Mouse (Mus musculus) inflammation-experienced regulatory T-cells (primary cell): ENCODE measurements around the gene Rhox3a. TPM values are rescaled to one million over a fixed set of nuclear protein-coding genes. Genes with fewer than 3 reads are reported as not detected.

Experiments
- polyA plus RNA-seq, 2 experiments: library from polyadenylated mRNA; unstranded; fragments of 100-300 nt; shearing (Covaris generic); gene quantifications; one replicate each; pipeline ENCODE4 v1.2.1; 2017

Gene Rhox3a
- not detected for polyA plus RNA-seq

DNA sequence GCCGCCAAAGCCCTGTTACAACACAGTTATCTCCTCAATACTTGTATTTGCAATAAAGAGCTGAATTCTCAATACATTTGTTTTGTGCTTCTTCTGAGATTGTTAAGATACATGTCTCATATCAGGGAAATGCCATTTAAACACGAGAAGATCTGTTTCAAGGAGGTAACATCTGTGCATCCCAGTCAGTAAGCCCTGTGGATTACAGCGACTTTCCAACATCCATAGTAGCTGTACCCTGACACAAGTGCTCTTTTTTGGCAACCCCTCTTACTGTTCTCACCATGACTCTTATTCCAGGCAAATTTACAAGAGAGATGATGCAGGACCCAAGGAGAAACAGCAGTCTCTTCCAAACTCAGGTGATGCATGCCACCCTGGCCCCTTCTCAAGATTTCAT, at the start of gene Rhox3a:
Rhox3a (plus strand) TSS at position 301 of the 400 bp plus-strand sequence.

DNA sequence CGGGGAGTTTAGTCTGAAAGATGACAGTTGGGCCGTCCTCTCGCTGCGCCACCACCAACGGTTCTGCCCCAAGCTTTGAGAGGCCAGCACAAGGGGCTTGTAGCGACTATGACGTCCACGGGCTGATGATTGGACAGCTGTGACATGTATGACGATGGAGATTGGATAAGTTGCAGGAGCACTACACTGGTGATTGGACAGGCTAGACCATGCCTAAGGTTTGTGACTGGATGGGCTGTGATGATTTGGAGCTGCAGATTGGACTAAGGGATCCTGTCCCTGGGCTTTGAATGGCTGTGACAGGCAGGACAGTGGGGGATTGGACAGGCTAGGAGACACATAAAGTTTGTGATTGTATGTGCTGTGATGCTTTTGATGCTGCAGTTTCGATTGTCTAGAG, 38.8 kb upstream of the Rhox3a start, which contains the start of gene Gm9:
Gm9 (minus strand) TSS at position 101 of the 400 bp plus-strand sequence.

DNA sequence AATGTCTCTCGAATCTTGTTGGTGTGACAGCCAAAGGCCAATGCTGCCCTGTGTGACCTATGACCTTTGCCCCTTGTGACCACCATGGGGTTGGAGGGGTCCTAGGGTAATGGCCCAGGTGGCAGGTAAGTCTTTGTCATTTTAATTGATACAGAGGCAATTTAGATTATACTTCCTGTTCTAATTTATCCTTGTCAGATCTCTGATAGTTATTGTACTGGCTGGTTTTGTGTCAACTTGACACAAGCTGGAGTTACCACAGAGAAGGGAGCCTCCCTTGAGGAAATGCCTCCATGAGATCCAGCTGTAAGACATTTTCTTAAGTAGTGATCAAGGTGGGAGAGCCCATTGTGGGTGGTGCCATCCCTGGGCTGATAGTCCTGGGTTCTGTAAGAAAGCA, 27.6 kb upstream of the Rhox3a start, which contains the start of gene Rhox1:
Rhox1 (minus strand) TSS at position 101 of the 400 bp plus-strand sequence.

DNA sequence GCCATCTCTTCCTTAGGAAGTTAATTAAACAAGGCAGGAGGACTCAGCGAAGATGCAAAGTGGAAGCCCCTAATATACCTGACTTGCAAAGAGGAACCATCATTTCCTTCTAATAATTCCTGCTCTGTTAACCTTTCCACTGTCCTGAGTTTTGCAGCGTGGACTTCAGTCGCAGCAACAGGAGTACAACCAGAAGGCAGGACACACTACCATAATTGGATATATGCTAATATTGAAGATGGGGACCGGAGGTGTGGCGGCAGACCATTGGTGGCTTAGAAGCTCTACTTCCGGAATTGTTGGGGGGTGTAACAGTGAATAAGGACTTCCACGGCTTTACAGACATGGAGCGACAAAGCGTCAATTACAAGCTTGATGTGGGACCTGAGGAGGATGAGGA, 5.0 kb upstream of the Rhox3a start, which contains the start of gene Rhox2a:
Rhox2a (plus strand) TSS at position 301 of the 400 bp plus-strand sequence.

DNA sequence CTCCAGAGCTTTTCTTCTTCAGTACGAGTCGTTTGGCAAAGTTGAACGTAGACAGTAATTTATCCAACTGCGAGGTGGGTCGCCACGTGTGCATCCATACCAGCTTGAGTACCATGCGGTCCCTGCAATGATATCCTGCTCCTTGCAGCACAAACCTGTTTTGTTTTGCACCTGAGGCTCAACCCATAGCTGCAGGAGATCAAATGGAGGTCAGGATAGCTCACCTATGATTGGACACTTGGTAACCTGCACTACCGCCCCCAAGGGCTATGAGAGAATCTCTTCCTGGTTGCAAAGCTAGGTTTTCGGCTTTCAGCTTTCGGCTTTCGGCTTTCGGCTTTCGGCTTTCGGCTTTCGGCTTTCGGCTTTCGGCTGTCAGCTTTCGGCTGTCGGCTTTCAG, 15.3 kb downstream of the Rhox3a start, which contains the start of gene Rhox4a:
Rhox4a (plus strand) TSS at position 301 of the 400 bp plus-strand sequence.

Other genes with a start within 250 kb of the Rhox3a start
- gene Sowahd, start 201.1 kb upstream of the Rhox3a start, polyA plus RNA-seq = not detected
- 100 to 1,000 TPM; 328 to 386 TPM for gene Rpl39, start 164.5 kb upstream of the Rhox3a start, polyA plus RNA-seq
- gene Upf3b, start 139.6 kb upstream of the Rhox3a start, polyA plus RNA-seq = 10 to 100 TPM; 14.1 to 25.5 TPM
- 10 to 100 TPM; 17.7 to 21.1 TPM for gene Nkap, start 123.1 kb upstream of the Rhox3a start, polyA plus RNA-seq
- gene Akap14, start 81.1 kb upstream of the Rhox3a start, polyA plus RNA-seq = under 1 TPM; 0.20 to 0.21 TPM
- 100 to 1,000 TPM; 204 to 213 TPM for gene Ndufa1, start 58.8 kb upstream of the Rhox3a start, polyA plus RNA-seq
- 10 to 100 TPM in 1 of 2 experiments, 1 to 10 TPM in 1; 7.4 to 12.5 TPM for gene Rnf113a1, start 58.7 kb upstream of the Rhox3a start, polyA plus RNA-seq
- gene Gm9, start 38.9 kb upstream of the Rhox3a start, polyA plus RNA-seq = not detected
- under 1 TPM in 1 of 2 experiments, not detected in 1; 0.54 TPM for gene Rhox1, start 27.7 kb upstream of the Rhox3a start, polyA plus RNA-seq
- not detected for gene Rhox2a, start 4.9 kb upstream of the Rhox3a start, polyA plus RNA-seq
- not detected for gene Rhox4a, start 15.4 kb downstream of the Rhox3a start, polyA plus RNA-seq
- gene Rhox3a2, start 130.1 kb downstream of the Rhox3a start, polyA plus RNA-seq = not detected
- under 1 TPM in 1 of 2 experiments, not detected in 1; 0.71 TPM for gene Rhox4a2, start 140.9 kb downstream of the Rhox3a start, polyA plus RNA-seq
- gene Rhox2b, start 162.1 kb downstream of the Rhox3a start, polyA plus RNA-seq = not detected
- gene Rhox4b, start 182.6 kb downstream of the Rhox3a start, polyA plus RNA-seq = 1 to 10 TPM in 1 of 2 experiments, not detected in 1; 1.8 TPM
- gene Rhox2c, start 203.8 kb downstream of the Rhox3a start, polyA plus RNA-seq = not detected
- 1 to 10 TPM in 1 of 2 experiments, not detected in 1; 1.5 TPM for gene Rhox3c, start 208.7 kb downstream of the Rhox3a start, polyA plus RNA-seq
- gene Rhox4c, start 230.4 kb downstream of the Rhox3a start, polyA plus RNA-seq = under 1 TPM in 1 of 2 experiments, not detected in 1; 0.10 TPM
- gene Rhox2d, start 243.5 kb downstream of the Rhox3a start, polyA plus RNA-seq = not detected